Mouse (Mus musculus) embryonic stem cell, embryonic (primary cell): ENCODE data around the gene Polq.

Source experiments
- CTCF ChIA-PET, 4 experiments: fragments of 300-600 bp in 2 of 4; fragments of 350-600 bp in 2 of 4; sonication (Branson Sonifier 250); formaldehyde crosslinking; loops; one replicate each; lab custom pipeline; 2022; ENCODE audit warnings: inconsistent platforms in 2 of 4; lab: Charles Lee
- POLR2A ChIA-PET, 4 experiments: fragments of 300-600 bp in 2 of 4; fragments of 350-600 bp in 2 of 4; sonication (Branson Sonifier 250); formaldehyde crosslinking; loops; one replicate each; lab custom pipeline; 2022; ENCODE audit warnings: antibody characterized with exemption in 4 of 4, inconsistent platforms in 1 of 4; lab: Charles Lee

Gene Polq

GRCm38 (mm10) chr16:37011061-37011921, at the start of gene Polq:
Gene Polq, plus strand, starts transcription at chr16:37011786.
- CTCF ChIA-PET: interaction anchor here in 1 of 4 experiments (1.0 kb wide), 1 partner anchor 124 kb away, joined by 4 read pairs; no protein-coding TSS in a partner anchor
- POLR2A ChIA-PET: interaction anchor here (0.6 to 3.2 kb wide), 24 partner anchors 8 to 420 kb away, joined by 3 to 12 read pairs (median 4); partner anchors contain the start of genes Golgb1 (in 3 of the 4), Iqcb1 (in 3 of the 4), Eaf2 (in 2 of the 4) and Fbxo40 (in 1 of the 4)

GRCm38 (mm10) chr16:36963415-36963814, 48.2 kb upstream of the Polq start:
- ChIA-PET POLR2A (no interaction called here), CTCF (interaction anchor here in 1 of 4 experiments (1.2 kb wide), 1 partner anchor 14 kb away, joined by 5 read pairs; no protein-coding TSS in a partner anchor)

DNA sequence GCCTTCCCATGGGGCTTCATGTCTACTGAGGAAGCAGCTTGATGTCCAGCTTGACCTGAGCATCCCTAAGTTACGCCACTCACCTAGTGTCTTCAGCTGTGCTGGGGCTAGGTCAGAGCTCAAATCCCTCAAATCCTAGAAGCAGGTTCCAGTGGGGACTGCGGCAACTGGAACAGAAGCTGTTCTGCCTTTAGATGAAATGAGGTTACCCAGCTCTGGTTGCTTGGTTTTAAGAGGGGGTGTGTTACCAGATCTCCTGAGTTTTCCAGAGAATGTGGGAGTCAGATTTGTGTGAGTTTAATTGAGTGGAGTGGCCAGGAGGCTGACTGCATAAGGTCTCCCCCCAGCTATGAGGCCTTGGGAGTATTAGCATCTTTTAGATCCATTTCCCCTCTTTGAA, 32.5 kb upstream of the Polq start:
- POLR2A ChIA-PET: no interaction called here
- CTCF ChIA-PET: no interaction called here

DNA sequence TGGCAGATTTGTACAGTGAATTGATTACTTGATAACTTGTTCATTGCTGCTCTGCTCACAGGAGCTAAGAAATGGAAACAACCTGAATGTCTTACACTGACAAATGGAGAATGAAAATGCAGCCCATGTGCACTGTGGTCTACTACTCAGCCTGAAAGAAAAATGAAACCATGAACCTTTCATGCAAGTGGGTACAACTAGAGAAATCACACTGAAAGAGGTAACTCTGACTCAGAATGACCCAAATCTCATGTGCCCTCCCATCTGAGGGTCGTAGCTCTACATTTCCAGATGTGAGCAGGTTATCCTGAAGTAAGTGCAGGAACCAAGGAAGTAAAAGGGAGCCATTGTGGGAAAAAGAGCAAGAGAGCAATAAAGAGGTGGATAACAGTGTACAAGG, 27.8 kb upstream of the Polq start:
- ChIA-PET POLR2A (interaction anchor here in 1 of 4 experiments (1.2 kb wide), 1 partner anchor 39 kb away, joined by 3 read pairs; no protein-coding TSS in a partner anchor), CTCF (no interaction called here)

GRCm38 (mm10) chr16:36985636-36986042, 25.9 kb upstream of the Polq start:
- CTCF ChIA-PET: no interaction called here
- POLR2A ChIA-PET: interaction anchor here in 3 of 4 experiments (0.7 to 1.5 kb wide), 3 partner anchors 21 to 1002 kb away, joined by 3 to 8 read pairs (median 3); partner anchors contain the start of gene Polq (in 1 of the 3)

DNA sequence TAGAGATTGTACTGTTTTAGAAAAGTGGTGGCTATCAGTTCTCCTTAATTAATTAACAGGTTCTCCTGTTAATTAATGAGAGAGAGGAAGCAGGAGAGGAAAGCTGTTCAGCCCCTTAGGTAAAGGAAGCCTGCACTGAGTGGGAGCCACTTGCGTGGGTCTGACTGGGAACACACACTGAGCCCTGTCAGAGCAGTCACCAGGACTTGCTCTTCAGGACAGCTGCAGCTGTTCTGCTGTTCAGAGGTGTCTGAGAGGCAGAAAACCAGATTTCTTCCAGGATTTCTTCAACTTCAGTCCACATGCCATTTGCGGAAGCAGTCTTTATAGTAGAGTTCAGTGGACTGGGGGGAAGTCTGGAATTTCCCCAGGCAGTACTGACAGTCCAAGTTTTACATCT, 24.2 kb upstream of the Polq start:
- ChIA-PET POLR2A (no interaction called here), CTCF (no interaction called here)

GRCm38 (mm10) chr16:36988066-36988465, 23.5 kb upstream of the Polq start:
- POLR2A ChIA-PET: no interaction called here
- CTCF ChIA-PET: no interaction called here

- CTCF ChIA-PET: no interaction called here
- POLR2A ChIA-PET: interaction anchor here (0.7 to 1.7 kb wide), 7 partner anchors 12 to 161 kb away, joined by 3 to 5 read pairs (median 3); partner anchors contain the start of genes Iqcb1 (in 2 of the 4) and Polq (in 1 of the 4)
Measured at GRCm38 (mm10) chr16:36989493-36989892, 22.1 kb upstream of the Polq start.

DNA sequence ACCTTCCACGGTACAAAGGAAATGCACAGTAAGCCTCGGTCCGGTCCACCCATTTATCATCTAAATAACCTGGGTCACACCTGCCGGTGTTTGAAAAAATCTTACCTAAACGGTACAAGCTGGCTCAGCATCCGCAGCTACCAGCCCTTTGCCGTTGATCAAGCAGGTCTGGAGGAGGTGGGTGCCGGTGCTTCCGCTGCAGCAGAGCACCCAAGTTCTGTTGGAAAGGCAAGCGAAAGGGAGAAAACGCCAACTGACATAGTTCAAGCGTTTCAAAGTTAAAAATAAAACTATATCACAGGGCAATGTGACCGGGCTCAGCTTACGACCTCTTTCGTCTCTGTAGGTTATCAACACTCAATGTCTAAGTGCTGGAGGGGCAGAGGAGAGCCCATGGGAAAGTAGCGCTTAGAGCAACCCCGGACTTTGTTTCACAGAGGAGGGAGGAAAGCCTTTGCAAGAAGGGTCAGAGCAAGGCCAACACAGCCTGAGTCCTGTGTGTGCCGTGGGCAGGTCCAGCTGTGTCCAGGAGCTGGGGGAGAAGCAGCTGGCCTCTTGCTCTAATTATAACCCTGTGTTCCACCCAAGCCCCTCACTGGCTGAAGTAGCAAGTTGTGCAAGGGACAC, 21.5 kb upstream of the Polq start, which contains the start of gene Fbxo40:
TSS of gene Fbxo40 (minus strand) at position 469 of the 627 bp plus-strand sequence.
- ChIA-PET CTCF (no interaction called here), POLR2A (interaction anchor here in 3 of 4 experiments (1.1 to 1.7 kb wide), 4 partner anchors 21 to 162 kb away, joined by 3 to 5 read pairs (median 4); partner anchors contain the start of genes Iqcb1 (in 2 of the 3) and Polq (in 1 of the 3))

DNA sequence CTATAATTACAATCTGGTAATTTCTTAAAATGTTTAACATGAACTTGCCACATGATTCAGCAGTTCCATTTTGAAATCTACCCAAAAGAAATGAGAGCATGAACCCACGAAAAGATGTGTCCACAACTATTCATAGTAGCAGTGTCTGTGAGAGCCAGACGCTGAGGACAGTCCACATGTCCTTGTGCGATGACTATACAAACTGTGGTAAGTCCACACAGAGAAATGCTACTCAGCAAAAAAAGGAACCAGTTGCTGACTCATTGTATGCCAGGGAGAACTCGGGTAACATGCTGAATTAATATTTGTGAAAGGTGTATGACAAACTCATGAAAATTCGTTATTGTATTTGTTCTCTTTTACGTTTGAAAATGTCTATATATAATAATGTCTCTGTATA, 13.9 kb upstream of the Polq start:
- CTCF ChIA-PET: no interaction called here

DNA sequence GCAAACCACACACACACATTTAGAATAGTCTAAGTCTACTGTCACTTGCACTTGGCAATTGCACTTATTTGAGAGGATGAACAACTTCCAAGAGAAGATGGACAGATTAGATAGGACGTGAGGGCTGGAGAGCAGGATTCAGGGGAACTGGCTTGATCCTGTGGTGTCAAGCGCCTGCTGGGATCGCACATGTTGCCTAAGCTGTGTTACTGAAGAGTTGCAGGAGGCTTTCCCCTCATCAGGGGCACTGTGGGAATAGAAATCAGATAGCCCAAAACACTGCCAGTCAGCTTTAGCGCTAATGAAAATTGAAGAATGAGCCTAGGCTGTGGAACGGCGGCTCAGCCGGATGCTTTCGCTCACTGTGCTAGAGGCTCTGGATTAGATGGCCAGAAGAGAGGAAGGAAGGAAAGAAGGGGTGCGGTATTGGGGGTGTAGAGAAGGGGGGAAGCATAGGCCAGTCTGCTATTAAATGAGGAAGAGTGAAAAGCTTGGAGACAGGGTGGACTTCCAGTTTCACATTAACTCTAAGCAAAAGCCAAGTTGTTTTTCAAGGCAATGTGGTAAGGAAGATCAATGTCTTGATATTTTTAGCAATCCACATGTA, 12.1 kb upstream of the Polq start:
- CTCF ChIA-PET: no interaction called here
- POLR2A ChIA-PET: interaction anchor here in 1 of 4 experiments (0.6 to 0.9 kb wide), 2 partner anchors 12 to 171 kb away, joined by 3 read pairs; partner anchors contain the start of genes Iqcb1 and Polq

More for the DNA sequence above, 13.9 kb upstream of the Polq start:
- POLR2A ChIA-PET: no interaction called here

GRCm38 (mm10) chr16:37009262-37009661, 2.3 kb upstream of the Polq start:
- CTCF ChIA-PET: interaction anchor here in 1 of 4 experiments (1.8 kb wide), 1 partner anchor 122 kb away, joined by 3 read pairs; no protein-coding TSS in a partner anchor

DNA sequence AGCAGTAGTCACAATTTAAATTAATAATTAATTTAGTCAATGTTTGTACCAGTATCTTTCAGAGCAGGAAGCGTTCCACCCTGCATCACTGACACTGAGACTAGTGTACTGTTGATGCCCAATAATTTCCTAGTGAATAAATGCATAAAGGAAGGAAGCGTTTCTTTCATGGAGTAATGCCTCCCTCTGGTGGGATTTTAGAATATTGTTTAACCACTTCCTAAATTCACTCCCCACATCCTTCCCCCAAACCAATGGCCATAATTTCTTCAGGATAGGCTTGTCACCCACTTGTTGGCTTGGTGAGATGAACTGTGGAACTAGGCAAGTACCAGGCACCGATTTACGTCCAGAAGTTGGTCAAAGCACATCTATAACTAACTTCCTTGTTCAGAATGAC, 1.2 kb upstream of the Polq start:
- CTCF ChIA-PET: no interaction called here
- POLR2A ChIA-PET: interaction anchor here in 2 of 4 experiments (1.1 to 3.2 kb wide), 3 partner anchors 21 to 182 kb away, joined by 5 to 12 read pairs (median 8); partner anchors contain the start of genes Eaf2 (in 1 of the 2), Fbxo40 (in 1 of the 2), Golgb1 (in 1 of the 2) and Iqcb1 (in 1 of the 2)

More at GRCm38 (mm10) chr16:37009262-37009661, 2.3 kb upstream of the Polq start:
- POLR2A ChIA-PET: interaction anchor here in 1 of 4 experiments (0.6 to 1.0 kb wide), 2 partner anchors 44 to 1421 kb away, joined by 3 to 5 read pairs; no protein-coding TSS in a partner anchor

- CTCF ChIA-PET: interaction anchor here in 1 of 4 experiments (1.0 kb wide), 1 partner anchor 124 kb away, joined by 4 read pairs; no protein-coding TSS in a partner anchor
Measured at GRCm38 (mm10) chr16:37011922-37012289, 320 bp downstream of the Polq start.

DNA sequence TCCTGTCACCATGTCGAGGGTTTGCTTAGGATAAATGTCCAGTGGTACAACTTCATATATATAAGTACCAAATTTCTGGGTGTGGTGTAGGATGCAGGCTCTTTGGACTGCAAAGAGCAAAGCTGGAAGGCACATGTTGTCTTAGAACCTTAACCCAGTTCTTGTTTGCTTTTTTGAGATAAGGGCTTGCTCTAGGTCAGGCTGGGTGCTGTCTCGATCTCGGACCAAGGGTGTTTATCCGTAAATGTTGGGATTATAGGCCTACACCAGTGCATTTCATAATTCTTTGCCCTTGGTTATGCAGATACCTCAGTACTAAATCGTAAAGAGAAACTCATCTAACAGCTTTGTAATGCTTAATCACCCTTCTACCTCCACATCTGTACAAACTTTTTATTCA, 750 bp downstream of the Polq start:
- POLR2A ChIA-PET: interaction anchor here in 3 of 4 experiments (0.7 to 3.2 kb wide), 14 partner anchors 9 to 184 kb away, joined by 3 to 12 read pairs (median 5); partner anchors contain the start of genes Golgb1 (in 3 of the 3), Eaf2 (in 2 of the 3) and Iqcb1 (in 2 of the 3)
- CTCF ChIA-PET: interaction anchor here in 1 of 4 experiments (1.0 kb wide), 1 partner anchor 125 kb away, joined by 4 read pairs; no protein-coding TSS in a partner anchor

More at GRCm38 (mm10) chr16:37011922-37012289, 320 bp downstream of the Polq start:
- POLR2A ChIA-PET: interaction anchor here (0.6 to 3.2 kb wide), 22 partner anchors 8 to 419 kb away, joined by 3 to 12 read pairs (median 4); partner anchors contain the start of genes Golgb1 (in 3 of the 4), Iqcb1 (in 3 of the 4) and Eaf2 (in 2 of the 4)

DNA sequence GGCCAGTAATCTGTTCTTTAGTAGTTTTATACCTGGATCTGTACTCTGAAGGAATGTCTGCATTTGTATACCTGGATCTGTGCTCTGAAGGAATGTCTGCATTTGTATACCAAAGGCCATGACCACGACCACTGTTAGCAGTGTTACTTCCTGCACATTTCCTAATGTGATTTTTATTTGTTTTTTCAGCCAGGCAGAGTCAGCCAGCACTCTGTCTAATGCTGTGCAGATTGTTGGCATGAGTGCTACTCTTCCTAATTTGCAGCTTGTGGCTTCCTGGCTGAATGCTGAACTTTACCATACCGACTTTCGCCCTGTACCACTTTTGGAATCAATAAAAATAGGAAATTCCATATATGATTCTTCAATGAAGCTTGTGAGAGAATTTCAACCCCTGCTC, 16.0 kb downstream of the Polq start:
- ChIA-PET POLR2A (no interaction called here), CTCF (no interaction called here)

DNA sequence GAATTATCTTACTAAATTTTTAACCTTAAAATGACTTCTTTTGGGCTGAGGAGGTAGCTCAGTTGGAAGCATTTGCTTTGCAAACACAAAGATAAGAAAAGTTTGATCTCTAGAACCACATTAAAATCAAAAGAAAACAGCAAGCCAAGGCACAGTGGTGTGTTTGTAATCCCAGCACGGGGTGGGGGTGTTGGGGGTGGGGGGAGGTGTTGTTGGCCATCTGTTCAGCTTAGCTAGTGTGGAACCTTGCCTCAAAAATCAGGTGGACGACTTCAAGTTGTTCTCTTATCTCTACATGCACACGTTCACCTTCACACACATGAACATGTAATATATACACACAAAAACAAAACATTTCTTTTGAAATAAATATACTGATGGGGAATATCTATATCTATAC, 20.4 kb downstream of the Polq start:
- POLR2A ChIA-PET: no interaction called here
- CTCF ChIA-PET: no interaction called here

GRCm38 (mm10) chr16:37034751-37035150, 23.2 kb downstream of the Polq start:
- CTCF ChIA-PET: no interaction called here
- POLR2A ChIA-PET: interaction anchor here in 1 of 4 experiments (0.6 kb wide), 1 partner anchor 119 kb away, joined by 3 read pairs; no protein-coding TSS in a partner anchor
